Mouse (Mus musculus): ENCODE data around the gene Zfx.

- TF ChIP-seq POLR2A (IDR thresholded peaks at IDR 0.05; ENCODE audit: low read depth, low read length) (no peak), CTCF (IDR thresholded peaks at IDR 0.05; ENCODE audit: extremely low read depth, insufficient read length, insufficient replicate concordance, low read depth, low read length) (no peak)
Measured at GRCm38 (mm10) chrX:94132239-94132638, 8.7 kb upstream of the Zfx start.
